Mouse (Mus musculus): ENCODE results near the gene Bag6.

DNA sequence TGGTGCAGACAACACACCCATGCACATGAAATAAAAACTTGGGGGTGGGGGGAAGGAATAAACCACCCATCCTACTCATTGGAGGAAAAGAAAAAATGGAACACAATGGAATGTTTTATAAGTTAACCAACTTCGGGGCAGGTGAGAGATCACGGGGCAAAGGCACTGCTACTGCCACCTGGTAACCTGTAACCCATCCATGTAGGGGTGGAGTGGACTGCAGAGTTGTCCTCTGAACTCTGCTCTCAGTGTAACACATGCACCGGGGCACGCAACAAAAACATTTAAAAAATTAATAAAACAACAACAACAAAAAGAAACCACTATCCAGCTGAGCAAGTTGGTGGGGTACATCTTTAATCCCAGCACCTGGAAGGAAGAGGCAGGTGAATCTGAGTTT, 17.1 kb downstream of the Bag6 start:
- TF ChIP-seq POLR2A (IDR thresholded peaks at IDR 0.05; ENCODE audit: low read depth, low read length), result no peak
- no peak for TF ChIP-seq CTCF (conservative IDR thresholded peaks at IDR 0.05; ENCODE audit: insufficient read depth, insufficient read length, low read depth, low read length)

Data from kidney, adult 2 months (tissue).